Mouse (Mus musculus) liver, embryonic 14.5 days (tissue): ENCODE measurements around the gene Mettl4.

Experiments
- CTCF ChIP-seq: IDR thresholded peaks from 2 replicates; pipeline ENCODE4 v1.5.1; 2016; ENCODE audit warnings: antibody characterized with exemption, low read depth, control low read depth
- EP300 ChIP-seq: IDR thresholded peaks from 2 replicates; pipeline ENCODE4 v1.6.1; 2016; ENCODE audit warnings: antibody characterized with exemption, low read depth

- TF ChIP-seq CTCF (no peak), EP300 (no peak)
Measured at GRCm38 (mm10) chr17:94764011-94764410, 14.2 kb upstream of the Mettl4 start.
